Mouse (Mus musculus): ENCODE results near the gene Rsph9. TPM values are rescaled to one million over a fixed set of nuclear protein-coding genes. Genes with fewer than 3 reads are reported as not detected.

The Rsph9 gene
- polyA plus RNA-seq, 1 experiment from 2014 or later: 20.5 TPM

- no peak overlapping the region for H3K4me3 ChIP-seq
- peaks cover 19% of the 10 kb centered on the region for H3K4me1 ChIP-seq (replicated peaks)
- H3K27ac ChIP-seq: no peak overlapping the region
- 68% methylated on average over 2 of the region's 2 CpGs for WGBS
- no peaks in the 10 kb centered on the region for H3K27me3 ChIP-seq (ENCODE audit: insufficient read depth, poor library complexity, severe bottlenecking)
- no peak for DNase-seq (ENCODE audit: low spot score)
- no peaks in the 10 kb centered on the region for H3K9me3 ChIP-seq
- H3K36me3 ChIP-seq: peaks cover 48% of the 10 kb centered on the region
Observed at GRCm38 (mm10) chr17:46115489-46115888, 28.5 kb downstream of the Rsph9 start.

- H3K27me3 ChIP-seq (ENCODE audit: insufficient read depth, poor library complexity, severe bottlenecking): peaks cover 10% of the 10 kb centered on the region; the same call in 1 of the 2 replicates
- peak within 1 kb of the TSS; percentile 90 for H3K27ac ChIP-seq
- peak within 1 kb of the TSS; percentile 76 for H3K4me3 ChIP-seq
- DNase-seq (ENCODE audit: low spot score): peak; percentile 85
- 6% methylated on average over 38 of the region's 38 CpGs for WGBS
- H3K4me1 ChIP-seq (replicated peaks): peaks cover 19% of the 10 kb centered on the region
- no peaks in the 10 kb centered on the region for H3K9me3 ChIP-seq
- 0 out of 2 replicates have a peak, but pooled peaks cover 9% of the 10 kb centered on the region for H3K36me3 ChIP-seq
Observed at GRCm38 (mm10) chr17:46110402-46111289, 33.4 kb downstream of the Rsph9 start, which contains the start of gene Mrps18a. Mrps18a (plus strand) TSS chr17:46110986.

- H3K9me3 ChIP-seq: no peaks in the 10 kb centered on the region
- H3K27me3 ChIP-seq (ENCODE audit: insufficient read depth, poor library complexity, severe bottlenecking): peaks cover 10% of the 10 kb centered on the region; the same call in 1 of the 2 replicates
- no peak for DNase-seq (ENCODE audit: low spot score)
- H3K27ac ChIP-seq: no peak overlapping the region
- H3K4me1 ChIP-seq (replicated peaks): peaks cover 20% of the 10 kb centered on the region
- H3K4me3 ChIP-seq: no peak overlapping the region
- H3K36me3 ChIP-seq: no peaks in the 10 kb centered on the region
- 86% methylated on average over 4 of the region's 4 CpGs for WGBS
Observed at GRCm38 (mm10) chr17:46108286-46108685, 35.7 kb downstream of the Rsph9 start.

GRCm38 (mm10) chr17:46104487-46104886 is 39.5 kb downstream of the Rsph9 start:
- peaks cover 9% of the 10 kb centered on the region; the same call in 1 of the 2 replicates for H3K27me3 ChIP-seq (ENCODE audit: insufficient read depth, poor library complexity, severe bottlenecking)
- peak; percentile 71 for DNase-seq (ENCODE audit: low spot score)
- no peaks in the 10 kb centered on the region for H3K36me3 ChIP-seq
- peaks cover 15% of the 10 kb centered on the region for H3K4me1 ChIP-seq (replicated peaks)
- H3K4me3 ChIP-seq: peak overlapping the region; percentile 21; the same call in 1 of the 2 replicates
- 52% methylated on average over 12 of the region's 12 CpGs for WGBS
- peak overlapping the region; percentile 74 for H3K27ac ChIP-seq
- H3K9me3 ChIP-seq: no peaks in the 10 kb centered on the region

GRCm38 (mm10) chr17:46102608-46103159 is 41.3 kb downstream of the Rsph9 start:
- Histone ChIP-seq H3K27ac (no peak overlapping the region), H3K4me1 (replicated peaks) (peaks cover 15% of the 10 kb centered on the region), H3K4me3 (no peak overlapping the region), H3K9me3 (no peaks in the 10 kb centered on the region), H3K27me3 (ENCODE audit: insufficient read depth, poor library complexity, severe bottlenecking) (no peaks in the 10 kb centered on the region), H3K36me3 (no peaks in the 10 kb centered on the region)
- DNase-seq (ENCODE audit: low spot score): no peak
- WGBS: 49% methylated on average over 8 of the region's 8 CpGs

GRCm38 (mm10) chr17:46101906-46102305 is 42.1 kb downstream of the Rsph9 start:
- H3K9me3 ChIP-seq: no peaks in the 10 kb centered on the region
- no peaks in the 10 kb centered on the region for H3K27me3 ChIP-seq (ENCODE audit: insufficient read depth, poor library complexity, severe bottlenecking)
- no peaks in the 10 kb centered on the region for H3K36me3 ChIP-seq
- H3K4me3 ChIP-seq: no peak overlapping the region
- no peak for DNase-seq (ENCODE audit: low spot score)
- peak overlapping the region; percentile 1; the same call in 1 of the 2 replicates for H3K27ac ChIP-seq
- WGBS: 74% methylated on average over 9 of the region's 9 CpGs
- H3K4me1 ChIP-seq (replicated peaks): peaks cover 15% of the 10 kb centered on the region

- Histone ChIP-seq H3K4me1 (replicated peaks) (peaks cover 13% of the 10 kb centered on the region; the same call in 1 of the 2 replicates), H3K9me3 (no peaks in the 10 kb centered on the region), H3K27me3 (ENCODE audit: insufficient read depth, poor library complexity, severe bottlenecking) (no peaks in the 10 kb centered on the region; the same call in 1 of the 2 replicates), H3K4me3 (no peak overlapping the region), H3K27ac (no peak overlapping the region), H3K36me3 (no peaks in the 10 kb centered on the region)
- no peak for DNase-seq (ENCODE audit: low spot score)
- WGBS: 72% methylated on average over 8 of the region's 8 CpGs
Observed at GRCm38 (mm10) chr17:46098525-46098924, 45.5 kb downstream of the Rsph9 start.

GRCm38 (mm10) chr17:46091899-46092298 is 52.1 kb downstream of the Rsph9 start:
- Histone ChIP-seq H3K9me3 (no peaks in the 10 kb centered on the region), H3K4me1 (replicated peaks) (peaks cover 6% of the 10 kb centered on the region; the same call in 1 of the 2 replicates), H3K4me3 (no peak overlapping the region), H3K36me3 (no peaks in the 10 kb centered on the region), H3K27ac (no peak overlapping the region), H3K27me3 (ENCODE audit: insufficient read depth, poor library complexity, severe bottlenecking) (peaks cover 3% of the 10 kb centered on the region; the same call in 1 of the 2 replicates)
- 77% methylated on average over 14 of the region's 14 CpGs for WGBS
- peak; percentile 37 for DNase-seq (ENCODE audit: low spot score)

GRCm38 (mm10) chr17:46091351-46091750 is 52.7 kb downstream of the Rsph9 start:
- 71% methylated on average over 1 of the region's 1 CpGs for WGBS
- no peak overlapping the region for H3K4me3 ChIP-seq
- H3K4me1 ChIP-seq (replicated peaks): peaks cover 12% of the 10 kb centered on the region
- no peak for DNase-seq (ENCODE audit: low spot score)
- no peaks in the 10 kb centered on the region for H3K36me3 ChIP-seq
- H3K27me3 ChIP-seq (ENCODE audit: insufficient read depth, poor library complexity, severe bottlenecking): peaks cover 3% of the 10 kb centered on the region; the same call in 1 of the 2 replicates
- H3K27ac ChIP-seq: no peak overlapping the region
- H3K9me3 ChIP-seq: no peaks in the 10 kb centered on the region

GRCm38 (mm10) chr17:46086341-46086870 is 57.6 kb downstream of the Rsph9 start:
- 58% methylated on average over 17 of the region's 17 CpGs for WGBS
- H3K27me3 ChIP-seq (ENCODE audit: insufficient read depth, poor library complexity, severe bottlenecking): 0 out of 2 replicates have a peak, but pooled peaks cover 7% of the 10 kb centered on the region
- no peaks in the 10 kb centered on the region for H3K9me3 ChIP-seq
- no peak overlapping the region for H3K4me3 ChIP-seq
- DNase-seq (ENCODE audit: low spot score): peak; percentile 69
- H3K4me1 ChIP-seq (replicated peaks): peaks cover 23% of the 10 kb centered on the region
- peak overlapping the region; percentile 57; the same call in 1 of the 2 replicates for H3K27ac ChIP-seq
- H3K36me3 ChIP-seq: no peaks in the 10 kb centered on the region

GRCm38 (mm10) chr17:46084091-46084501 is 59.9 kb downstream of the Rsph9 start:
- no peaks in the 10 kb centered on the region for H3K36me3 ChIP-seq
- H3K9me3 ChIP-seq: no peaks in the 10 kb centered on the region
- H3K4me3 ChIP-seq: peak overlapping the region; percentile 16; the same call in 1 of the 2 replicates
- peak overlapping the region; percentile 66 for H3K27ac ChIP-seq
- peaks cover 39% of the 10 kb centered on the region for H3K4me1 ChIP-seq (replicated peaks)
- 19% methylated on average over 10 of the region's 10 CpGs for WGBS
- H3K27me3 ChIP-seq (ENCODE audit: insufficient read depth, poor library complexity, severe bottlenecking): 0 out of 2 replicates have a peak, but pooled peaks cover 7% of the 10 kb centered on the region
- no peak for DNase-seq (ENCODE audit: low spot score)

- Histone ChIP-seq H3K4me1 (replicated peaks) (peaks cover 39% of the 10 kb centered on the region), H3K4me3 (no peak overlapping the region), H3K27ac (no peak overlapping the region), H3K27me3 (ENCODE audit: insufficient read depth, poor library complexity, severe bottlenecking) (0 out of 2 replicates have a peak, but pooled peaks cover 7% of the 10 kb centered on the region), H3K9me3 (no peaks in the 10 kb centered on the region), H3K36me3 (no peaks in the 10 kb centered on the region)
- DNase-seq (ENCODE audit: low spot score): no peak
- 83% methylated on average over 3 of the region's 3 CpGs for WGBS
Observed at GRCm38 (mm10) chr17:46083381-46083780, 60.6 kb downstream of the Rsph9 start.
